Mouse (Mus musculus): ENCODE data around the gene Man1c1.

Gene Man1c1

DNA sequence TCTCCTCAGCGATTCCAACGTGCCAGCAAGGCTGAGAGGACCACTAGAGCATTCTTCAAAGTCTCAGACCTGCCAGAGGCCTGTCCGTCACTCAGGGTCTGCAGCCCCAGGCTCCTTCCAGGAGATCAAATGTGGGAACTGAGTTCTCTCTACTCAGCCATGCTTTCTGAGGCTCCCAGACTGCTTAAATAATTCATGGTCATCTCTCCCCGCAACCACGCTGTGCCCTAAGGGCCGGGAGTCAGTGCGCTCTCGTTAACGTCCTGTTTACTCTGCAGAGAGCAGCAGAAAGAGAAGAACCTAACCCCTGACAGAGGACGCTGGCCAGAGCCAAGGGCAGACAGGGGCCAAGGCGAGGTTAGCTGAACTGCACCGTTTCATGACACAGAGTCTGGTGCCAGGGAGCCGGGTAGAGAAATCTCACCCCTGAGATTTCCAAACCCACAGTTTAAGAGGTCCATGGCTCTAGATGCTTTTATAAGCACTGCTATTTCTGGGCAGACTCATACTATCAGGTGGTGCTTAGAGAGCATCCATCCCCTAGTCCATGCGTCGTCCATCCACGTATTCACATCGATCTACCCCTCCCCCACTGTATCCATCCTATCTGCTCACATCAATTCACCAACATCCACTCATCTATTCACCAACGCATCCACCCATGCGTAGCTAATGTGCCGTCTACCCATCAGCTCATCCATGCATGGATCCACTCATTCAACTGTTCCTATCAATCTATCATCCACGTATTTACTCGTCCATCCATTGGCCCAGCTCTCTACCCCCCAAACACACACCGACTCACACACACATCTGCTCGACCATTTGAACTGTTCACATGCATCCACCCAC lies 131.4 kb downstream of the Man1c1 start:
- no peak for DNase-seq

DNA sequence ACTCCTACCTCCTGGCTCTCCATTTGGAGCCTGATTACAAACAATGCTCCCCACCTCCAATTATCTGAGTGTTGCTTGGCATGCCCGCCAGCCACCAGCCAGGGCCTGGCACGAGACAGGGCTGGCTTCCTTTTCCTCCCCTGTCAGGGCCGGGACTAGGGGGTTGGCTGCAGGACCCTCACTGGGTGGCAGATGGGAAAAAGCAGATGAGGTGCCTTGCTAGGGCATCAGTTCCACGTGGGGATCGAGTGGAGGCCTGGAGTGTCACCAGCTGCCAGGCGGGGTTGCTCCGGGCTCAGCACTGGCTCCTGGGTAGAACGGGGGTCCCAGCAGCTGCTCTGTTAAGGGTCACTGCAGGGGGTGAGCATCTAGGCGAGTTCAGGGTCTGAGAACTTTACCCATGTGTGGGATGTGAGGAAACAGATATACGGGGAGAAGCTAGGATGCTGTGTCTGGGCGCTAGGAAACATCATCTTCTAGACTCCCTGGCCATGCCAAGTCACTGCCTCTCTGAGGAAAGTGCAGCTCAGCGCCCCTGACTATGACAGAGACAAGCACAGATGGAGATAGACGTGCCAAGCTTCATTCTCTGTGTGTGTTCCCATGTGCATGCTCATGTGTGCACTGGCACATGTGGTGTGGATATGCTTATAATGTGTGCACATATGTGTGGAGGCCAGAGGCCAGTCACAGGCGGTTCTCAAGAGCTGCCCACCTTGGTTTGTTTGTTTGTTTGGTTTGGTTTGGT lies 133.2 kb downstream of the Man1c1 start:
- no peak for DNase-seq

DNA sequence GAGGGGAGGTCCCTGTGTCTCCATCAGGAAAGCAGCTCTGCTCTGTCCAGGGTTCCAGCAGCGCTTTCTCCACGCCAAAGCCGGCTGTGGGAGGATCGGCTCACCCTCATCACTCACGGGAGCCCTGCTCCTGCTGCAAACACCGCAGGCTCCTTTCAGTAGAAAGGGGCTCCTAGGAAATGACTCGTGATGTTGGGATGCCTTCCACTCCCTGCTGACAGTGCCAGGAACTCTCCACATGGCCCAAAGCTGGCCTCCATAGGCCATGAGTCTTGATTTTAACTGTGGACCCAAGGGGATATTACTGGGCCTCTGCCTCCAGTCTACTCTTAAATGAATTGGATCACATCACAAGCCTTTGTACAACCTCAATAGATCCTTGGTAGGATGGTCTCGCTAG lies 134.3 kb downstream of the Man1c1 start:
- DNase-seq = no peak

DNA sequence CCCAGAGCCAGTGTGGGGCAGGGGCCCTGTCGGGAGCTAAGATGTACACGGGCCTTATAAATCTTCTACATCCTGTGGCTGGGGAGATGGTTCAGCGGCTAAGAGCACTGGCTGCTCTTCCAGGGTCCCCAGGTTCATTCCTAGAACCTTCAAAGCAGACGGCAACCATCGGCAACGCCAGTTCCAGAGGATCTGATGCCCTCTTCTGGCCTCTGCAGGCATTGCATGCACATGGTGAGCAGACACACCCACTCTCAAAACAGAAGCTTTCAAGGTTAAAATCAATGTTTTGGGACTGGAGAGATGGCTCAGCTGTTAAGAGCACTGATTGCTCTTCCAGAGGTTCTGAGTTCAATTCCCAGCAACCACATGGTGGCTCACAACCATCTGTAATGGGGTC lies 134.9 kb downstream of the Man1c1 start:
- no peak for DNase-seq

DNA sequence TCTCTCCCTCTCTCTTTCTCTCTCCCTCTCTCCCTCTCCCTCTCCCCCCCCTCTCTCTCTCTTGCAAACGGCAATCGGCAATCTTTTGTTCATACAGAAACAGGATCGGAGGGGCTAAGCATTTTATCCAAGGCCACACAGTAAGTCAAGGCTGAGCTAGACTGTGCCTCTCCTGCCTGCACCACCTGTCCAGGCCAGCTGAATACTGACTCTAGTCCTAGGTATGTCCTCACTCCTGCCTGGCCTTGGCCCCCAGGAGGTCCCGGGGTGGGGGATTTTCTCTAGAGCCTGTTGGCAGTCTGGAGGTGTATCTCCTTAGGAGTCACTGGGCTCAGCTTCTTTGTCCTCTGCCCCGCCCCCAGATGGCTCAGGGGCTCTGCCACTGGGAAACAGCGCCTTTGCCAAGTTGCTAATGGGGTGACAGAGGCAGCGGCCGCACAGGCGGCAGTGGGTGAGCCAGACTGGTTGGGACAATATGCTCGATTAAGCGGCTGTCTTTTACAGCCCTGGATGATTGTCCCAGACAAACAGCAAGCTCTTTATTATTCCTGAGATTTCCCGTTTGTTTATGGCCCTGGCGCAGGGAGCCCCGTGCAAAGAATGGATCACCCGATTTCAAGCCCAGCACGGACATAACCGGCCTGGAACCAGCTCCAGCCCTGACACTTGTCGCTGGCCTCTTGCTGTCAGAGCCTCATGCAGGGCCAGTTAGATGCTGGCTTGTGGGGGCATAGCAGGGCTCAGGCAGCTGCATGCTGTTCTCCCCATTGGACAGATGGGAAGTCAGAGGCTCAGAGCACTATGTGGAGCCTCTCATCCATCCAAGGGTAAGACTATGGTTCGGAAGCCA lies 136.5 kb downstream of the Man1c1 start:
- no peak for DNase-seq

DNA sequence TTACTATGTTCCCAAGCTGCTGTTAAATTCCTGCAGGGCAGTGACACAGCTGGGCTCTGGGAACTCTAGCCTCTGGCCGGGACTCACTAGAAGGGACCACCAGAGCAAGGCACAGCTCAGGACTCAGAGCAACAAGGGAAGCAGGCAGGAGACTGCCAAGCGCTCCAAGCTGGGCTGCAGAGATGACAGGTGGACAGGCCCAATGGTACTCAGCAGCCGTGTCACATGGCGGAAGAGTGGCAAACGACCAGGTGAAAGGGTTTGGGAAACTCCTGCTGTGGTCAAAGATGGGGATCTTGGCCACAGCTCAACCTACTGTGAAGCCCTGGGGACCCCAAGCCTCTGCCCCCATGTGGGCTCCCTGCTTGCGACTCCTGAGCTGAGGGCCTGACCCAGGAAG lies 140.0 kb downstream of the Man1c1 start:
- DNase-seq = no peak

DNA sequence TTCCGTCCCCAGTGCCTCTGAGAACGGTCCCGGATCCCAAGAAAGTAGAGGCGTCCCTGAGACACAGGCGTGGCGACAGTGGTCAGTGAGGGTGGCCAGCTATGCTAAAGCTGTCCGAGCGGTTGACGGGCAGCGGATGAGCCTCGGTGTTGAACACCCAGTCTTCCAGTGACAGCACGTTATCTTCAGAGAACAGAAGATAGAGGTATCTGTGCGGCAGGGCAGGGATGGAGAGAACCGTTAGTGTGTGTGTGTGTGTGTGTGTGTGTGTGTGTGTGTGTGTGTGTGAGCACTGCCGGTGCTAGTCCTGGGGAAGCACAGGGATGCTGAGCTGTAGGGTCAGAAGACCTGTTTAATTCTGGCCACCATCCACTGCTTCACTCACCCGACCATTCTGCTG lies 140.5 kb downstream of the Man1c1 start:
- DNase-seq = no peak

DNA sequence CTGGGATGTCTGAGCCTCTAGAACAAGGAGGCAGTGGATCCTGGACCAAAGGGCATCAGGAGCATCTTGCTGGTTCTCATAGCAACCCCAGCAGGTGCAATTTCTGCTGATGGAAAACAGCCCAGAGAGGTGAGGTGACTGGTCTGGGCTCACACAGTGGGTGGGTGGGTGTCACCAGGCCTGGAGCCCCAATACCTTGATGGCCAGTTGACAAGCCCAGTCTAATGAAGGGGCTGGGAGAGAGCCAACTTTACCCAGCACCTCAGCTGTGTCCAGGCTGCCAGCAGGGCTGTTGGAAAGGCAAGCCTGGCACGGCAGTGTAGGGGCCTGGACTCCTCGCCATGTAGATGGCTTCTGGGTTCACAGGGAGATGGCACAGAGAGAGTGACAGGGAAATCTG lies 142.1 kb downstream of the Man1c1 start:
- no peak for DNase-seq

DNA sequence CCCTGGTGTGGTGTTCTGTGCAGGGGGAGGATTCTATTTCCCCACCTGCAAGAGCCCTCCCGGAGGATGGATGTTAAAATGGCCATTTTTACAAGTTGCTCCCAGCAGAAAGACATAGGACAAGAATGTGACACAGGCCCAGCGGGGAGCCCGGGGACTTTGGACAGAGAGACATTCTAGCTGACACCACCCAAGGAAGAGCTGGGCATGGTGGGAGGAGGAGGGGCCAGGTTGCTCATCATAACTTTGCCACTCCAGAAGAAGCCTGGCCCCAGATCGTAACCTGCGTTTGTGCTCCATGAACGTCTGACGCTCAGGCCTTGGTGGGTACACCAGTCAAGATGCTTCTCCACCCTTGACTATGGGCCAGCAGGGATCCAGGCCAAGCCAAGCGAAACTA lies 143.4 kb downstream of the Man1c1 start:
- DNase-seq = no peak

DNA sequence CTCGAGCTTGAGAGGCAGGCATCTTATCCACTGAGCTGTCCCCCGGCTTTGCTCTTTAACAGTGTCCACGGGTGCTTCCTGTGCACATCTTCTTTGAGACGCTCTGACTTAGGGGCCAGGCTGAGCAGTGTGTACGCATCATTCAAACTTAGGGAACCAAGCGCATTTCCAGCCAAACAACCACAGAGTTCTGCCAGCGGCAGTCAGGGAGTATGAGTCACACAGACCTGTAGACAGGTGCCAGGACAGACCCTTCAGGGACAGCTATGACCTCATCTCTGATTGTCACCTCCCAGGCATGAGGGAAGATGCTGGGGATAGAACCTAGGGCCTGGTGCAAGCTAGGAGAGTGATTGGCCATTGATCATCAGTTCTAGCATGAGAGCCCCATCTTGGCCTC lies 144.9 kb downstream of the Man1c1 start:
- DNase-seq = no peak

DNA sequence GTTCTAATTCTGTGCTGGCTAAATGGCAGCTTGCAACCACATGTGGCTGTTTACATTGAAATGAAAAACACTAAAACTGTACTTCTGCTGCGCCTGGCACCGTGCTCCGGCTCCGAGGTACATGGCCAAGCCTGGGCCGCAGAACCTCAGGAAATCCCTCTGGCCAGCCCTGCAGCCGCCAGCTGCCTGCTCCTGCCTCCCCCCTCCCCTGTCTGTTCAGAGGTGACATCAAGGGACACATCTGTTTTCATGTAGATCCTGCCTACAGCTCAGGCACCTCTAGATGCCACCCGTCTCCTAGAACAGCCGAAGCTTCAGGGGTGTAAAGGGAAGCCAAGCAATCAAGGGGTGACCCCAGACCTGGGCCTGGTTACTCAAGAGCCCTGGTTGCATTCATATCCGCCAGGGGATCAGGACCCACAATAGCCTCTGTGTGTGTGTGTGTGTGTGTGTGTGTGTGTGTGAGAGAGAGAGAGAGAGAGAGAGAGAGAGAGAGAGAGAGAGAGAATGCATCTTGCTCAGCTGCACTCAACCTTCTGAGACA lies 145.4 kb downstream of the Man1c1 start:
- DNase-seq = no peak

DNA sequence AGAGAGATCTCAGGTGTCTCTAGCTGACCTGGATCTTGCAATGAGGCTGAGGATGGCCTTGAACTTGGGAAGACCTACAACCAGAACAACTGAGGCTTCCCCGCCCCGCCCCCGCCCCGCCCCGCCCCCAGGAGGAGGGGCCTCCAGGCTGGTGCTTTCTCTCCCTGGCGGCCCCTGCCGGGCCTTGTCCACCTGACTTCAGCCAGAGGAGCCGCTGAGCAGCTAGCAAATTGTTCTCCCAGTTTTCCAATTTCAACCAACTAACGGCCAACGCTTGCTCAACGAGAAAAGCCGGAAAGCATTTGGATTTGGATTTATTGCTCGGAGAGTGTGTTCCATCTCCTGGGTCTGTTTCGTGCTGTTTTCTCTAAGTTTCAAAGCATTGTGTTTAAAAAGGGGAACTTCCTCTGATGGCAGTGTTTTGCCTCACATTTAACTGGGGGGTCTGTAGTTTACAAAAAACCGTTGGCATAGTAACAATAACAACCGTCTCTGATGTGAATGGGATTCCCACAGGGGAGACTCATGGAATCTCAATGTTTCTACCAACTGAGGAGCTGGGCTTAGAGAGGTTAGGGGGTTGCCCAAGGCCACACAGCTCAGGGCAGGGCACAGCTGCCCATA lies 146.4 kb downstream of the Man1c1 start:
- no peak for DNase-seq

DNA sequence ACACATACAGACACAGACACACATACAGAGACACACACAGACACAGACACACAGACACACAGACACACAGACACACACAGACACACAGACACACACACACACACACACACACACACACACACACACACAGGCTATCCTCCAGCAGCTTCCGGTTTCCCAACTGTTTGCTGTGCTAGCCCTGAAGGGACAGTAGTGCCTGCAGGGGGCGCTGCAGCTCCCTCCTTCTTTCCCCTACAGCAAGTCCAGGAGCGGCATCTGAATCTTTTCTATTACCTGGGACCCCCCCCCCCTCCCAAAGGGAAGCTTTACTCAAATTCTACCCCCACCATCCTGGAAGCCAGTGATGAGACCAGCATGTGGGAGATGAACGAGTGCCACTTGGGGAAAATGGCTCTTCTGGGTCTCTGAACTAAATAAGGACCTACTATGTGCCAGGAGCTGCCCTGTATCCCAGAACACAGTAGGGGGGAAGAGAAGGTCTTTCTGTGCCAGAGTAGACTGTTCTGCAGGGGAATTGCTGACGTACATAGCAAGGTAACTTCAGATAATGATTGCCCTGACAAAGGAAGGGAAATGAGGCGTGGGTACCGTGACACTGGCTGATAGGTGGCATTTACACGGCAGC lies 148.0 kb downstream of the Man1c1 start:
- DNase-seq = no peak

DNA sequence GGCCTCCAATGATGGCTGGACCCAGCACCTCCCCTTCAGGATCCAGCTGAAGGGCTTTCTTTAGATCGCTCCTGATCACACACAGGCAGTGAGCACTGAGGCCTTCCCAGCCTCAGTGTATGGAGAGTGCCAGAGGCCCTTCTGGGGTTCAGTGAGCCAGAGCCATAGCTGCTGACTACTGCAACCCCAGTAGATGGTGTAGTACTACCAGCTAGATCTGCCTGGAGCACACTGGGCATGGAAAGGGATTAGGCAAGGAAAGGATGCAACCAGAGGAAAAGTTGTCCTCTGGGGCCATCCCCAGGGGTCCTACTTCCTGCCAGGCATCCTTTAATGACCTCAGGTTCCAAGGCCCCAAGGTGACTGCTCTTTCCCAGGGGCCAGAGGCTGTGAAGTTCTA lies 150.5 kb downstream of the Man1c1 start:
- DNase-seq = no peak

DNA sequence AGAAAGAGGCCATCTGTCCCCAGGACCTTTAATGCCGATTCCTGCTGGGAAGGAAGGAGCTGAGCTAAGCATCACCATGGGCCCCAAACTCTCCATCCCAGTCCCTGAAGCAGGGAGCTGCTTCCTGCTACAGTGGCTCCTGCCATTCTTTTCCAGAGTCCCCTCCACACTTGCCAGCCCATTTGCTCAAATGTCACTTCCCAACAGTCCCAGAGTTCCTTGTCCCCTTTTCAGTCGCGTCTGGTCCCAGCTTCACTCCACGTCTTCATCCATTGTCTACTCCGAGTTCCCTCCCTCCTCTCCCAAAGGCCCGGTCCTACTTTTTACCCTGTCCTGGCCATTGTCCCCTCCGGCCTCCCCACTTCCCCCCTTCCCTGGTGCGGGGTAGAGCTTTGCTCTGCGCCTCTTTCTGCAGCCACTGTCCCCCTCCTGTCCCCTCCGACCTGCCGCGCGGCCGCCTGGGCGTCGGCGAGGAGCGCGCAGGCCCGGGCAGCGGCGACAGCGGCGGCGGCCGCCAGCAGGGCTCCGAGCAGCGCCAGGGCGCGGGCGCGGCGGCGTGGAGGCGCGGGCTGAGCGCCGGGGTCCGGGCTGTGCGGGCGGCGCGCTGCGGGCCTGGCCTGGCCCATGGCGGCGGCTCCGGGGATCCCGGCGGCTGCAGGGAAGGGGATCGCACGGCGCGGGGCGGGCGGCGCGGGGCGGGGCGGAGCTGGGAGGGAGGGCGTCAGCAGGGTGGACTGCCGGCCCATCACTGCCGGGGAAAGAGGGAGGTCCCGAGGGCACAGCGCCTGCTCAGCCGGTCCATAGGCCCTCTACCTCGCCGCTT lies 152.4 kb downstream of the Man1c1 start, which contains the start of gene Selenon:
Selenon (minus strand) TSS at position 673 of the 823 bp plus-strand sequence.
- peak; percentile 28 for DNase-seq

DNA sequence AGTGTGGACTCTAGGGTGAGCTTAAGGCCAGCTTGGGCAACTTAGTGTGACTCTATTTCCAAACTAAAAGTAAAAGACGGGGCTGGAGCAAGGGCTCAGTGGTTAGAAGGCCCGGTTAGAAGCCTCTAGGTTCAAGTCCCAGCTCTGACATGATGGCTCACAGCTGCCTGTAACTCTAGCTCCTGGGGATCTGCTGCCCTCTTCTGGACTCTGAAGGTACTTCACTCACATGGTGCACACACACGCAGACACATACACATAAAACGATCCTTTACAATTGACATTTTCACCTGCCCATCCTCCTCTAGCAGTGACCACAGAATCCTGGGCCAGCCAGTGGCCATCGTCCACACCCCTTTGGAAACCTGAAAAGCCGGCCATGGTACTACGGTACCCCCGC lies 154.2 kb downstream of the Man1c1 start:
- DNase-seq = no peak

DNA sequence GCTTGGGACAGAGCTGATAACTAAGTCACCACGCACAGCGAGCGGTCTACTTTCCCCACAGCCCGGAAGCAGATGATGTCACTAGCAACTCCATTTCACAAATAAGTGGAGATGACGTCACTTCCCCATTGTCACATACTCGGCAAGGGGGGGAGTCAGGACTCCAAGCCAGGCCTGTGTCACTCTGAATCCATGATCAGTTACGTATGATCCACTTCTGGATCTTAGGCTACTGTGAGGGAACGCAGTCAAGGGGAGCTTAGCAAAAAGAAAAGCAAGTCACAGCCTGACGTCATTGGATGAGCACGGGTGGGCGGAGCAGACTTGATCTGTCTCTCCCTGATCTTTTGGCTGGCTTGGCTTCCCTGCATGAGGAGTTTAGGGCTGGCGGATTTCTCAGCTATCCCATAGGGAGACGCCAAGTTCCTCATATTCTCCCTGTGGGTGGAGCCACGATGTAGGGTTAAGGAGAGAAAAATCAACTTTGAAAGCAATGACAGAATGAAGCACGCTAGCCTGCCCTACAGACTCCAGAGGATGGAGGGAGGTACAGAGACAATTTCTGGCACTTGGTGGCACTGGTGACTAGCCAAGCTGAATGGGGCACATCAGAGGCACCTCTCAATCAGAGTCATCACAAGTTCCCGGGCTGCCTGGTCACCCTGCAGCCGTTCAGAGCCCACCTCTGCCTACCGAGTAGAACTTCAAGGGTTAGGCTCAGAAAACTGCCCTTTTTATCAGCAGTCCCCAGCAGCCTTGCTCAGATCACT lies 155.7 kb downstream of the Man1c1 start:
- no peak for DNase-seq

DNA sequence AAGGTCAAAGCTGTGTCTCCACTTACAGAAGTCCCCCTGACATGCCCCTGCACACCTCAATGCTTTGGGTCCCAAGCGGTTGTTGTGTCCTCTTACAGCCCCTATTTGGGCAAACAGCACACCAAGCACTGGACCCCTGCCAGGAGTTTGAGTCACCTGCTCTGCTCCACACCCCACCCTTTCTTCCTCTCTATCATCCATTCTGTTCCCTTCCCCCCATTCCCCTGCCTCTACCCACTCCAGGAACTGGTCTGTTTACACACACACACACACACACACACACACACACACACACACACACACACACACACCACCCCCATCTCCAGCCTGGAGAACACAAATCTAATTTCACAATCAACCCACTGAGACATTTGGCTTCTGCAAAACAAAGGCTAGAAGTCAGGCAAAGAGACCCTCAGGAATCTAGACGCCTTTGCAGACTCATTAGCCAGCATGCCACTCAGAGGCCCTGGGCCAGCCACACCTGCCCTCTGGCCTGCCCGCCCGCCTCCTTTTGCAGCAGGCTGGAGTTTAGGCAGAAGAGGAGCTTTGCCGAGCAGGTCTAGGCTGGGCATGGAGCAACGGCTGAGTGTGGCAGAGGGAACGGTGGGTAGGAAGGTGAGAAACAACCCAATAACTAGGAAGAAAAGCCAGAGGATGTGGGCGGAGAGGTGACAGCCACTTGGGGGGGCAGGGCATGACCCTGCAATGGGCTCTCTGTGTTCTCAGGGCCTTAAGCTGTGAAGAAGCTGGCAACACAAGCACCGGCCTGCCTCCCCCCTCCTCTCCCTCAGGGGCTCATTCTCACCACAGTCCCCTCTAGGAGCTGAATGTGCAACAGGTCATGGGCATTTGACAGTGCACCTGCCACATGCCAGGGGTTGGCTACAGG lies 157.0 kb downstream of the Man1c1 start:
- DNase-seq = no peak

DNA sequence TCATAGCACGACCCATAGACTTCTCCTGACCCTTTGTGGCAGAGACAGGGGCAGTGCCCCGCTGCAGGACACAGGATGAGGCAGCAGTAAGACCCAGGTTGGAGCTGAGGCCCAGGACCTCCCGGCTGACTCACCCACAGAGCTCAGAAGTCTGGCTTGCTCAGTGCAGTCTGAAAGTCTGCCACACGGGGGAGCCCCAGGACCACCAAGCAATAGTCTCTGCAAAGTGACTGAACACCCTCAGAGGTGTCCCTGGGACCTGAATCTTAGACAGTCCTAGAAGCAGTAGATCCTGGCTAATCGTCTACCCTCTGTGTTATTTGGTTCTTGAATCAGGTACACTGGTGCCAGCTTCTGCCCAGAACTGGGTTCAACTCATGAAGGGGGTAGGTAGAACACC lies 160.8 kb downstream of the Man1c1 start:
- DNase-seq = peak; percentile 94
